Mouse (Mus musculus) mouse trophoblast stem cell (cell line): ENCODE data around the gene Thy1.

Experiments used
- in situ Hi-C, 2 experiments: fragments of 300-500 bp; cut with MseI, MboI; formaldehyde crosslinking; loops; 2 replicates in 1 of 2; 3 replicates in 1 of 2; pipeline ENCODE4 v1.15.1; 2025

The Thy1 gene

GRCm38 (mm10) chr9:44082266-44082665, 39.1 kb downstream of the Thy1 start:
- in situ Hi-C loops, result no loop called here

- in situ Hi-C loops, result no loop called here
These were observed 40.4 kb downstream of the Thy1 start for GRCm38 (mm10) chr9:44083392-44084121.

- in situ Hi-C loops, result no loop called here
These were observed 41.1 kb downstream of the Thy1 start for GRCm38 (mm10) chr9:44084236-44084635.

- in situ Hi-C loops, result no loop called here
These were observed 41.6 kb downstream of the Thy1 start for GRCm38 (mm10) chr9:44084659-44085229.

- in situ Hi-C loops, result no loop called here
These were observed 42.1 kb downstream of the Thy1 start for GRCm38 (mm10) chr9:44085276-44085675.

GRCm38 (mm10) chr9:44085741-44086665, 42.8 kb downstream of the Thy1 start:
- in situ Hi-C loops, result no loop called here

- in situ Hi-C loops, result no loop called here
These were observed 43.8 kb downstream of the Thy1 start for GRCm38 (mm10) chr9:44086960-44087359.

- in situ Hi-C loops, result no loop called here
These were observed 44.7 kb downstream of the Thy1 start for GRCm38 (mm10) chr9:44087761-44088455.

GRCm38 (mm10) chr9:44088877-44089608, 45.9 kb downstream of the Thy1 start:
- in situ Hi-C loops, result no loop called here

- in situ Hi-C loops, result no loop called here
These were observed 50.7 kb downstream of the Thy1 start for GRCm38 (mm10) chr9:44093612-44094503.

- in situ Hi-C loops, result no loop called here
These were observed 51.6 kb downstream of the Thy1 start for GRCm38 (mm10) chr9:44094737-44095136.

- in situ Hi-C loops, result no loop called here
These were observed 52.6 kb downstream of the Thy1 start for GRCm38 (mm10) chr9:44095781-44096180.

GRCm38 (mm10) chr9:44096536-44096935, 53.4 kb downstream of the Thy1 start:
- in situ Hi-C loops, result no loop called here
